Mouse (Mus musculus) cortical plate, adult 2 months (tissue): ENCODE measurements at regions not wholly inside any gene's neighbourhood (a gene's known extent, or its start where the extent isn't known, plus 50 kb on each side); places are given as distances from the start of the nearest gene placed in this dataset.

Source experiments
- H3K27ac ChIP-seq: fragments of 200-500 bp; 2 replicates; pipeline ENCODE4 v1.5.1; 2012; ENCODE audit warnings: low read length, control low read depth, inconsistent platforms; ENCODE audit not compliant: insufficient read depth
- H3K4me1 ChIP-seq: fragments of 200-500 bp; 2 replicates; pipeline ENCODE4 v1.6.1; 2011; ENCODE audit warnings: low read length; ENCODE audit not compliant: control insufficient read depth, insufficient read depth
- H3K4me3 ChIP-seq: fragments of 200-500 bp; 2 replicates; pipeline ENCODE4 v1.5.1; 2011; ENCODE audit warnings: mild to moderate bottlenecking, low read length, control low read depth; ENCODE audit not compliant: insufficient read depth
- CTCF ChIP-seq: fragments of 200-500 bp; IDR thresholded peaks from 2 replicates; pipeline ENCODE4 v1.5.1; 2011; ENCODE audit warnings: mild to moderate bottlenecking, control low read depth, low read length; ENCODE audit not compliant: insufficient read depth; ENCODE audit errors: extremely low read depth
- POLR2A ChIP-seq: fragments of 200-500 bp; IDR thresholded peaks from 2 replicates; pipeline ENCODE4 v1.6.1; 2011; ENCODE audit warnings: mild to moderate bottlenecking, low read length, control low read depth; ENCODE audit not compliant: insufficient read depth; ENCODE audit errors: extremely low read depth

GRCm38 (mm10) chrX:99275536-99275935, 139.6 kb downstream of the Efnb1 start:
- no peak for TF ChIP-seq CTCF
- TF ChIP-seq POLR2A, result no peak
- no peak overlapping the region for H3K4me3 ChIP-seq
- H3K27ac ChIP-seq, result no peak overlapping the region
- H3K4me1 ChIP-seq, result no peaks in the 10 kb centered on the region

GRCm38 (mm10) chrX:99271908-99272307, 136.0 kb downstream of the Efnb1 start:
- Histone ChIP-seq H3K27ac (no peak overlapping the region), H3K4me1 (no peaks in the 10 kb centered on the region), H3K4me3 (no peak overlapping the region)
- TF ChIP-seq POLR2A, result no peak

- no peaks in the 10 kb centered on the region for H3K4me1 ChIP-seq
- H3K27ac ChIP-seq, result no peak overlapping the region
- TF ChIP-seq POLR2A (no peak), CTCF (no peak)
- H3K4me3 ChIP-seq, result no peak overlapping the region
Observed at GRCm38 (mm10) chrX:99249038-99249607, 113.2 kb downstream of the Efnb1 start.

GRCm38 (mm10) chrX:99248181-99248580, 112.3 kb downstream of the Efnb1 start:
- TF ChIP-seq POLR2A (no peak), CTCF (no peak)
- Histone ChIP-seq H3K27ac (no peak overlapping the region), H3K4me3 (no peak overlapping the region), H3K4me1 (no peaks in the 10 kb centered on the region)

- TF ChIP-seq CTCF, result no peak
- no peak for TF ChIP-seq POLR2A
- H3K4me1 ChIP-seq, result no peaks in the 10 kb centered on the region
- no peak overlapping the region for H3K27ac ChIP-seq
- no peak overlapping the region for H3K4me3 ChIP-seq
Observed at GRCm38 (mm10) chrX:99246704-99247103, 110.8 kb downstream of the Efnb1 start.

- TF ChIP-seq CTCF, result no peak
- no peak for TF ChIP-seq POLR2A
- Histone ChIP-seq H3K4me3 (no peak overlapping the region), H3K4me1 (no peaks in the 10 kb centered on the region), H3K27ac (no peak overlapping the region)
Observed at GRCm38 (mm10) chrX:99246051-99246450, 110.1 kb downstream of the Efnb1 start.

GRCm38 (mm10) chrX:99245541-99245940, 109.6 kb downstream of the Efnb1 start:
- no peak for TF ChIP-seq CTCF
- no peak for TF ChIP-seq POLR2A
- Histone ChIP-seq H3K4me1 (no peaks in the 10 kb centered on the region), H3K27ac (no peak overlapping the region), H3K4me3 (no peak overlapping the region)

- Histone ChIP-seq H3K4me1 (no peaks in the 10 kb centered on the region), H3K27ac (no peak overlapping the region), H3K4me3 (no peak overlapping the region)
- TF ChIP-seq POLR2A, result no peak
- no peak for TF ChIP-seq CTCF
Observed at GRCm38 (mm10) chrX:99243251-99243650, 107.3 kb downstream of the Efnb1 start.

- TF ChIP-seq CTCF, result no peak
- TF ChIP-seq POLR2A, result no peak
Observed at GRCm38 (mm10) chrX:99241684-99242118, 105.8 kb downstream of the Efnb1 start.

GRCm38 (mm10) chrX:99233035-99233434, 97.1 kb downstream of the Efnb1 start:
- no peak overlapping the region for H3K4me3 ChIP-seq
- TF ChIP-seq POLR2A (no peak), CTCF (no peak)

More at GRCm38 (mm10) chrX:99241684-99242118, 105.8 kb downstream of the Efnb1 start:
- Histone ChIP-seq H3K4me3 (no peak overlapping the region), H3K4me1 (no peaks in the 10 kb centered on the region), H3K27ac (no peak overlapping the region)

GRCm38 (mm10) chrX:99232331-99232730, 96.4 kb downstream of the Efnb1 start:
- TF ChIP-seq CTCF (no peak), POLR2A (no peak)
- Histone ChIP-seq H3K4me3 (no peak overlapping the region), H3K4me1 (no peaks in the 10 kb centered on the region), H3K27ac (no peak overlapping the region)

More at GRCm38 (mm10) chrX:99233035-99233434, 97.1 kb downstream of the Efnb1 start:
- Histone ChIP-seq H3K27ac (no peak overlapping the region), H3K4me1 (no peaks in the 10 kb centered on the region)
